Mouse (Mus musculus): Measurements from ENCODE around the gene Acin1. TPM values are rescaled to one million over a fixed set of nuclear protein-coding genes. Genes with fewer than 3 reads are reported as not detected.
A peak's percentile ranks its signal among the peaks of the same experiment; 100 is the strongest.

Acin1 gene
- polyA plus RNA-seq, 1 experiment from 2014 or later: 141 TPM

DNA sequence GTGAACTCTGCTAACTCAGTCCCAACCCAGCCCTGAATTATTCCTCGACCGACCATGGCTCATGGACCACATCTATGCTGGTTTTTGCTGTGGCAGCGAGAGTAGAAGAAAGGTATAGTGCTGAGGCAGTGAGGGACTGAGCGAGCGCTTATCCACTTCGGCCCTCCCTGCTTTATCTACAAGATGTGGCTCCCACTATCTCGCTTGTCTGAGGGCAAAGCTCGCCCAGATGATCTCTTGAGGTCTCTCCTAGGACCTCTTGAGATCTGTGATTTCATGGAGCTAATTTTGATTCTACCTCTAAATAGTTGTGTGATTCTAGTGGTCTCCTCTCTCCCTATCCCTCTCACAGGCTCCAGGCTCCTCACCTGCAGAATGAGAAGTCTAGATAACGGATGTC lies 22.3 kb upstream of the Acin1 start:
- 86% methylated on average over 9 of the region's 9 CpGs for WGBS
- Histone ChIP-seq H3K4me3 (ENCODE audit: low read depth, low read length) (no peak overlapping the region), H3K4me2 (ENCODE audit: low read depth, low read length) (no peak overlapping the region), H3K27me3 (ENCODE audit: control insufficient read depth, insufficient read depth, low read length) (no peaks in the 10 kb centered on the region), H3K9ac (replicated peaks; ENCODE audit: low read length) (no peak overlapping the region), H3K9me3 (replicated peaks; ENCODE audit: control insufficient read depth, low read length) (no peaks in the 10 kb centered on the region), H3K4me1 (ENCODE audit: control insufficient read depth, insufficient read depth, low read length) (no peaks in the 10 kb centered on the region; the same call in 1 of the 2 replicates), H3K27ac (replicated peaks; ENCODE audit: low read depth, low read length) (no peak overlapping the region), H3K36me3 (replicated peaks; ENCODE audit: control insufficient read depth, insufficient read depth, low read depth, low read length) (no peaks in the 10 kb centered on the region)
- ATAC-seq (replicated peaks; ENCODE audit: insufficient number of reproducible peaks, low FRiP score, low TSS enrichment, low read depth) (no peak), DNase-seq (ENCODE audit: low spot score) (no peak)

DNA sequence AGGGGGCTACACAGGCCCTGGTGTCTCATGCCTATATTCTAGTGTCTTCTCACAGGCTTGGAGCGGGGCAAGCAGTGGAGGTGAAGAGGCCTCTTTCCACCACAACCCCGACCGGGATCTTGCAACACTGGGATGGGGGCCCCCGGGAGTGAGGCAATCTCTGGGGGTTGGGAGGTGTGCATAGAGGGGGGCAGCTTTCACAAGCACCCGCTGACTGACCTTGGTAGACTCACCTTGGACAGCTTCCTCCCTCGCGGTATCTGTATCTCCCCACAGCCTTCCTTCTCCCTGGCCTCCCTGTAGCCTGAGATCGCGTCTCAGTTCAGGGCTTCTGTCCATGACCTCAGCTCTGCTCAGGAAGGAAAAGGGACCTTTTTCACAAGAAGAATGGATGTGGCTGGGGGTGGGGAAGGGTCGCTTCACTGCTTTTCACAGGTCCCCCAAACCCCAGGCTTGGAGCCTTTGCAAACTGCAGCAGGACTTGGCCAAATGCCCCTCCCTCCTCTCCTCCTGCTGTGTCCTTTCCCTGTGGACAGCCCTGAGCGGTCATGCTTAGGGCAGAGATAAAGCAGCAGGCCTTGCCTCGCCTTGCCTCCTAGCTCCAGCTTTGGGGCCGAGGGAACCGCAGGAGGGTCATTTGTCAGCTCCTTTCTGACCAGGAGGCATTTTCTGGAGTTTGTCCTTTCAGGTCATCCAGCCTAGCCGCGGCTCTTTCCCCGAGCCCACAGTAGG lies 20.0 kb upstream of the Acin1 start:
- H3K4me2 ChIP-seq (ENCODE audit: low read depth, low read length): no peak overlapping the region
- H3K9me3 ChIP-seq (replicated peaks; ENCODE audit: control insufficient read depth, low read length): no peaks in the 10 kb centered on the region
- no peaks in the 10 kb centered on the region for H3K4me1 ChIP-seq (ENCODE audit: control insufficient read depth, insufficient read depth, low read length)
- no peak overlapping the region for H3K4me3 ChIP-seq (ENCODE audit: low read depth, low read length)
- H3K27ac ChIP-seq (replicated peaks; ENCODE audit: low read depth, low read length): no peak overlapping the region
- H3K9ac ChIP-seq (replicated peaks; ENCODE audit: low read length): no peak overlapping the region
- 58% methylated on average over 17 of the region's 17 CpGs for WGBS
- H3K27me3 ChIP-seq (ENCODE audit: control insufficient read depth, insufficient read depth, low read length): no peaks in the 10 kb centered on the region
- no peak for ATAC-seq (replicated peaks; ENCODE audit: insufficient number of reproducible peaks, low FRiP score, low TSS enrichment, low read depth)
- H3K36me3 ChIP-seq (replicated peaks; ENCODE audit: control insufficient read depth, insufficient read depth, low read depth, low read length): no peaks in the 10 kb centered on the region
- no peak for DNase-seq (ENCODE audit: low spot score)

DNA sequence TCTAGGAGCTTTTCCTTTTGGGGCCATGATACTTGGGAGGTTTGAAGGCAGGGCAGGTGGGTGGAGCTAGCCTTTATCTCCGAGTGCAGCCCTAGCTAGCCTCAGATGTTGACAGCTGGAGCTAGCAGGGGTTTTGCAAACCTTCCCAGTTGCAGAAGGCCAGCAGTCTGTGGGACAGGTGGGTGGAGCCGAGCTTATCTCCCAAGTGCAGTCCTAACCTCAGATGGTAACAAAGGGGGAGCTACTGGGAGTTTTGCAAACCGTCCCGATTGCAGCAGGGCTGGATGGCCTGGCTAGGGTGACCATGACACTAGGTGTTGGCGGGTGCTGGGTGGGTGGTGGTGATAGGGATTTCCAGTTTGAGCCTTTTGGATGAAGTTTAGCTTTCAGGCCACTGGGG lies 19.1 kb upstream of the Acin1 start:
- H3K9me3 ChIP-seq (replicated peaks; ENCODE audit: control insufficient read depth, low read length): no peaks in the 10 kb centered on the region
- no peak overlapping the region for H3K27ac ChIP-seq (replicated peaks; ENCODE audit: low read depth, low read length)
- no peaks in the 10 kb centered on the region for H3K4me1 ChIP-seq (ENCODE audit: control insufficient read depth, insufficient read depth, low read length)
- H3K4me2 ChIP-seq (ENCODE audit: low read depth, low read length): no peak overlapping the region
- WGBS: 65% methylated on average over 5 of the region's 5 CpGs
- H3K27me3 ChIP-seq (ENCODE audit: control insufficient read depth, insufficient read depth, low read length): no peaks in the 10 kb centered on the region
- H3K9ac ChIP-seq (replicated peaks; ENCODE audit: low read length): no peak overlapping the region
- no peaks in the 10 kb centered on the region for H3K36me3 ChIP-seq (replicated peaks; ENCODE audit: control insufficient read depth, insufficient read depth, low read depth, low read length)
- ATAC-seq (replicated peaks; ENCODE audit: insufficient number of reproducible peaks, low FRiP score, low TSS enrichment, low read depth) (no peak), DNase-seq (ENCODE audit: low spot score) (no peak)
- H3K4me3 ChIP-seq (ENCODE audit: low read depth, low read length): no peak overlapping the region

DNA sequence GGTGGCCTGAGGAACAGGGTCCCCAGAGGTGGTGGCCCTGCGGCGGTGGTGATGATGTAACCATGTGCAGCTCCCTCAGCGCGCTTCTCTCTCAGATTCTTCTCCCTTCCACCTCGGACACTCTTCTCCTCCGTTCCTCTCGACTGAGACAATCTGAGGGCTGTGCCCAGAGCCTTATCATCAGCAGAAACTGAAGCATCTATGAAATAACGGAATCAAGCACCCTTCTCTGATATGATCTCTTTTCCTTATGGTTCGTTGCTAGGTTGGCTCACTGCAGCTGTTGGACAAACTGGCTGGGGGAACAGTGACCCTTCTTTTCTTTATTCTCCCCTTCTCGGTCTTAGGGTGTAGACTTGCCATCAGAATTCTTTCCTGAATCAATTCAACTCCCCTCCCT lies 16.5 kb upstream of the Acin1 start:
- no peaks in the 10 kb centered on the region for H3K36me3 ChIP-seq (replicated peaks; ENCODE audit: control insufficient read depth, insufficient read depth, low read depth, low read length)
- H3K4me1 ChIP-seq (ENCODE audit: control insufficient read depth, insufficient read depth, low read length): no peaks in the 10 kb centered on the region
- H3K9me3 ChIP-seq (replicated peaks; ENCODE audit: control insufficient read depth, low read length): no peaks in the 10 kb centered on the region
- ATAC-seq (replicated peaks; ENCODE audit: insufficient number of reproducible peaks, low FRiP score, low TSS enrichment, low read depth): no peak
- H3K4me2 ChIP-seq (ENCODE audit: low read depth, low read length): no peak overlapping the region
- no peak for DNase-seq (ENCODE audit: low spot score)
- H3K27ac ChIP-seq (replicated peaks; ENCODE audit: low read depth, low read length): no peak overlapping the region
- H3K4me3 ChIP-seq (ENCODE audit: low read depth, low read length): no peak overlapping the region
- WGBS: 67% methylated on average over 10 of the region's 10 CpGs
- no peaks in the 10 kb centered on the region for H3K27me3 ChIP-seq (ENCODE audit: control insufficient read depth, insufficient read depth, low read length)
- H3K9ac ChIP-seq (replicated peaks; ENCODE audit: low read length): no peak overlapping the region

DNA sequence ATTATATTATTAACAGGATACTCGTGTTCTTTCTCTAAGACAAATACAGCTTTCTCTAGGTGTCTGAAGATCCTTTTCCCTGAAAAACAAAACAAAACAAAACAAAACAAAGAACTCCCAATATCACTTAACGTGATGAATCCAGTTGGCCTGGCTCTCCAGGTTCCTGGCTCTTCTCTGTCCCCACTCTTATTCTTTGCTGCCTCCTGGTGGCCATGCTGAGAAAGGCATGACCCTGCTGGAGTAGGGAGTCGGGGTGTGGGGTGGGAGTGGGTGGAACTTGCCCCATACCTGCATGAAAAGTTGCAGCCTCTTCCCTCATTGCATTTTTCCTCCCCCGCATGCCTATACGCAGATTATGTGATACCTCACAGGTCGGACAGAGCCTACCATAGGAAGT lies 14.6 kb upstream of the Acin1 start:
- Histone ChIP-seq H3K9me3 (replicated peaks; ENCODE audit: control insufficient read depth, low read length) (no peaks in the 10 kb centered on the region), H3K36me3 (replicated peaks; ENCODE audit: control insufficient read depth, insufficient read depth, low read depth, low read length) (no peaks in the 10 kb centered on the region), H3K9ac (replicated peaks; ENCODE audit: low read length) (no peak overlapping the region), H3K27ac (replicated peaks; ENCODE audit: low read depth, low read length) (no peak overlapping the region), H3K4me3 (ENCODE audit: low read depth, low read length) (no peak overlapping the region), H3K27me3 (ENCODE audit: control insufficient read depth, insufficient read depth, low read length) (no peaks in the 10 kb centered on the region), H3K4me1 (ENCODE audit: control insufficient read depth, insufficient read depth, low read length) (no peaks in the 10 kb centered on the region), H3K4me2 (ENCODE audit: low read depth, low read length) (no peak overlapping the region)
- peak; percentile 83 for DNase-seq (ENCODE audit: low spot score)
- 16% methylated on average over 6 of the region's 6 CpGs for WGBS
- 0 out of 2 replicates have a peak, but pooled peaks have one; percentile 39 for ATAC-seq (replicated peaks; ENCODE audit: insufficient number of reproducible peaks, low FRiP score, low TSS enrichment, low read depth)

DNA sequence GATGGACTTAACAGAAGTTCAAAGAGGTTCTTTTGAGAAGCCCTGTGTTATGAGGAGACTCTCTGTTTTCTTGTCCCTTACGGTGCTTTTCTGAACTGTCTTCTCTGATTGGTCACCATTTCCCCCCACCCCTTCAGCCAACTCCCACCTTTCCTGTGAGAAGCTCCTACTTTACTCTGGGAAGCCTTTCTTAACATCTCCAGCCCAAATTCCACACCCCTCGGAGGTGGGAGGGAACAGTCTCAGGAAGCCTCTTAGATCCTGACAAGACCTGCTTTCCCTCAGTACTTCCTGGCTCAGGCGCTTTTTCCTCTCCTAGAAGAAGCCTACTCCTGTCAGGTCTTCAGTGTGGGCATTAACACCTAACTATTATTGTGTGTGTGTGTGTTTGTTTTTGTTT lies 12.9 kb upstream of the Acin1 start:
- H3K36me3 ChIP-seq (replicated peaks; ENCODE audit: control insufficient read depth, insufficient read depth, low read depth, low read length): no peaks in the 10 kb centered on the region
- ATAC-seq (replicated peaks; ENCODE audit: insufficient number of reproducible peaks, low FRiP score, low TSS enrichment, low read depth) (no peak), DNase-seq (ENCODE audit: low spot score) (no peak)
- 52% methylated on average over 3 of the region's 3 CpGs for WGBS
- no peaks in the 10 kb centered on the region for H3K27me3 ChIP-seq (ENCODE audit: control insufficient read depth, insufficient read depth, low read length)
- no peaks in the 10 kb centered on the region for H3K9me3 ChIP-seq (replicated peaks; ENCODE audit: control insufficient read depth, low read length)
- no peaks in the 10 kb centered on the region for H3K4me1 ChIP-seq (ENCODE audit: control insufficient read depth, insufficient read depth, low read length)
- no peak overlapping the region for H3K4me3 ChIP-seq (ENCODE audit: low read depth, low read length)
- H3K9ac ChIP-seq (replicated peaks; ENCODE audit: low read length): no peak overlapping the region
- H3K27ac ChIP-seq (replicated peaks; ENCODE audit: low read depth, low read length): no peak overlapping the region
- no peak overlapping the region for H3K4me2 ChIP-seq (ENCODE audit: low read depth, low read length)

DNA sequence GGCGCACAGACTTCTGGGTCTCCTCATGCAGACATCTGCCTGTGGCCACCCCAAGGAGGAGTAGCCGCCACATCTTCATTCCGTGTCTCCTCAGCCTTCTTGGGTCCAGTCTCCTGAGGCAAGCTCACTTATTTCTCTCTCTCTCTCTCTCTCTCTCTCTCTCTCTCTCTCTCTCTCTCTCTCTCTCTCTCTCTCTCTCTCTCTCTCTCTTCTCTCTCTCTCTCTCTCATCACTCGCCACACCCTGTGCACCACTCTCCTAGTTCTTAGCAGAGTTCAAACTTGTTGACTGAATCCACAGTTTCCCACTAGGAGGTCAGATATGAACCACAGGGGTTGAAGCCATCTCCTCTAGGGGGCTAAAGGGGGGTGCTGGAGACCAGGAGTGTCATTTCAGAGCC lies 12.0 kb upstream of the Acin1 start, which contains the start of gene Gm29776:
TSS of gene Gm29776 (minus strand) at position 101 of the 400 bp plus-strand sequence.
- Histone ChIP-seq H3K4me2 (ENCODE audit: low read depth, low read length) (no peak within 1 kb of the TSS), H3K27ac (replicated peaks; ENCODE audit: low read depth, low read length) (no peak within 1 kb of the TSS), H3K4me1 (ENCODE audit: control insufficient read depth, insufficient read depth, low read length) (no peaks in the 10 kb centered on the region), H3K4me3 (ENCODE audit: low read depth, low read length) (no peak within 1 kb of the TSS), H3K36me3 (replicated peaks; ENCODE audit: control insufficient read depth, insufficient read depth, low read depth, low read length) (no peaks in the 10 kb centered on the region; the same call in 1 of the 2 replicates), H3K9me3 (replicated peaks; ENCODE audit: control insufficient read depth, low read length) (no peaks in the 10 kb centered on the region), H3K9ac (replicated peaks; ENCODE audit: low read length) (no peak within 1 kb of the TSS), H3K27me3 (ENCODE audit: control insufficient read depth, insufficient read depth, low read length) (no peaks in the 10 kb centered on the region)
- DNase-seq (ENCODE audit: low spot score): no peak
- ATAC-seq (replicated peaks; ENCODE audit: insufficient number of reproducible peaks, low FRiP score, low TSS enrichment, low read depth): no peak
- WGBS: 75% methylated on average over 4 of the region's 4 CpGs

DNA sequence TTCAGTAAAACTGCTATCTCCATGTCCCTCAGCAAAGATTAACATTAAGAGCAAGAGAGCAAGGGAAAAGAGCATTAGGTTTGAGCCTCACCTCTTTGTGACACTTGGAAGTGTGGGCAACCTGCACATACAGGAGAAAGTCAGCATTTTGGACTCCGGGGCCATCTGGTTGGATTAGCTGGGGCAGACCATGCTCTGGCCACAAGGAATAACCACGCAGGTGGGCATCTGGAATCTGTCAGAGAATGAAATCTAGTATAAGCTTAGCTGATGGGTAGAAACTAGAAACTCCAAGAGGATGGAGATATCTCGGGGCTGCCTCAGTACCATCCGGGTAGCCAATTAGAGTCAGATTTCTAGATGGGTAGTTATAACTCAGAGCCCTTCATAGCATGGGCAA lies 10.0 kb upstream of the Acin1 start:
- WGBS: 83% methylated on average over 4 of the region's 4 CpGs
- Histone ChIP-seq H3K9me3 (replicated peaks; ENCODE audit: control insufficient read depth, low read length) (no peaks in the 10 kb centered on the region), H3K27ac (replicated peaks; ENCODE audit: low read depth, low read length) (no peak overlapping the region), H3K9ac (replicated peaks; ENCODE audit: low read length) (no peak overlapping the region), H3K36me3 (replicated peaks; ENCODE audit: control insufficient read depth, insufficient read depth, low read depth, low read length) (no peaks in the 10 kb centered on the region; the same call in 1 of the 2 replicates), H3K27me3 (ENCODE audit: control insufficient read depth, insufficient read depth, low read length) (no peaks in the 10 kb centered on the region), H3K4me1 (ENCODE audit: control insufficient read depth, insufficient read depth, low read length) (no peaks in the 10 kb centered on the region), H3K4me3 (ENCODE audit: low read depth, low read length) (no peak overlapping the region), H3K4me2 (ENCODE audit: low read depth, low read length) (no peak overlapping the region)
- no peak for ATAC-seq (replicated peaks; ENCODE audit: insufficient number of reproducible peaks, low FRiP score, low TSS enrichment, low read depth)
- no peak for DNase-seq (ENCODE audit: low spot score)

All from embryonic facial prominence, embryonic 11.5 days (tissue).